Mouse (Mus musculus): ENCODE results near the gene Rhox4c. TPM values are rescaled to one million over a fixed set of nuclear protein-coding genes. Genes with fewer than 3 reads are reported as not detected.

The Rhox4c gene
- not detected for polyA plus RNA-seq (2014; fragmentation: Illumina TruSeq; extraction: RNeasy Lipid Tissue Mini Kit (QIAGEN cat#74804); ENCODE audit: low read depth, low replicate concordance)

DNA sequence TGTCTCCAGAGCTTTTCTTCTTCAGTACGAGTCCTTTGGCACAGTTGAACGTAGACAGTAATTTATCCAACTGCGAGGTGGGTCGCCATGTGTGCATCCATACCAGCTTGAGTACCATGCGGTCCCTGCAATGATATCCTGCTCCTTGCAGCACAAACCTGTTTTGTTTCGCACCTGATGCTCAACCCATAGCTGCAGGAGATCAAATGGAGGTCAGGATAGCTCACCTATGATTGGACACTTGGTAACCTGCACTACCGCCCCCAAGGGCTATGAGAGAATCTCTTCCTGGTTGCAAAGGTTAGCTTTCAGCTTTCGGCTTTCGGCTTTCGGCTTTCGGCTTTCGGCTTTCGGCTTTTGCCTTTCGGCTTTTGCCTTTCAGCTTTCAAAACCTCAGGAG is at the start of gene Rhox4c:
Gene Rhox4c (plus strand): TSS at position 301 of the 400 bp plus-strand sequence.

GRCm38 (mm10) chrX:37432194-37432593 is 47.9 kb upstream of the Rhox4c start, which contains the start of gene Rhox4b:
Rhox4b (plus strand) TSS chrX:37432494.

DNA sequence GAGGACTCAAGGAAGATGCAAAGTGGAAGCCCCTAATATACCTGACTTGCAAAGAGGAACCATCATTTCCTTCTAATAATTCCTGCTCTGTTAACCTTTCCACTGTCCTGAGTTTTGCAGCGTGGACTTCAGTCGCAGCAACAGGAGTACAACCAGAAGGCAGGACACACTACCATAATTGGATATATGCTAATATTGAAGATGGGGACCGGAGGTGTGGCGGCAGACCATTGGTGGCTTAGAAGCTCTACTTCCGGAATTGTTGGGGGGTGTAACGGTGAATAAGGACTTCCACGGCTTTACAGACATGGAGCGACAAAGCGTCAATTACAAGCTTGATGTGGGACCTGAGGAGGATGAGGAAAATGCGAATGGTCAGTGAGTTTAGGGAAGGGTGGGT is 26.8 kb upstream of the Rhox4c start, which contains the start of gene Rhox2c:
Gene Rhox2c (plus strand): TSS at position 301 of the 400 bp plus-strand sequence.

GRCm38 (mm10) chrX:37458285-37458684 is 21.9 kb upstream of the Rhox4c start, which contains the start of gene Rhox3c:
Rhox3c (plus strand) TSS chrX:37458585.

DNA sequence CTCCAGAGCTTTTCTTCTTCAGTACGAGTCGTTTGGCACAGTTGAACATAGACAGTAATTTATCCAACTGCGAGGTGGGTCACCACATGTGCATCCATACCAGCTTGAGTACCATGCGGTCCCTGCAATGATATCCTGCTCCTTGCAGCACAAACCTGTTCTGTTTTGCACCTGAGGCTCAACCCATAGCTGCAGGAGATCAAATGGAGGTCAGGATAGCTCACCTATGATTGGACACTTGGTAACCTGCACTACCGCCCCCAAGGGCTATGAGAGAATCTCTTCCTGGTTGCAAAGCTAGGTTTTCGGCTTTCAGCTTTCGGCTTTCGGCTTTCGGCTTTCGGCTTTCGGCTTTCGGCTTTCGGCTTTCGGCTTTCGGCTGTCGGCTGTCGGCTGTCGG is 33.9 kb downstream of the Rhox4c start, which contains the start of gene Rhox4d:
Gene Rhox4d (plus strand): TSS at position 301 of the 400 bp plus-strand sequence.

DNA sequence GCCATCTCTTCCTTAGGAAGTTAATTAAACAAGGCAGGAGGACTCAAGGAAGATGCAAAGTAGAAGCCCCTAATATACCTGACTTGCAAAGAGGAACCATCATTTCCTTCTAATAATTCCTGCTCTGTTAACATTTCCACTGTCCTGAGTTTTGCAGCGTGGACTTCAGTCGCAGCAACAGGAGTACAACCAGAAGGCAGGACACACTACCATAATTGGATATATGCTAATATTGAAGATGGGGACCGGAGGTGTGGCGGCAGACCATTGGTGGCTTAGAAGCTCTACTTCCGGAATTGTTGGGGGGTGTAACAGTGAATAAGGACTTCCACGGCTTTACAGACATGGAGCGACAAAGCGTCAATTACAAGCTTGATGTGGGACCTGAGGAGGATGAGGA is 50.0 kb downstream of the Rhox4c start, which contains the start of gene Rhox2e:
Gene Rhox2e (plus strand): TSS at position 301 of the 400 bp plus-strand sequence.

Other genes starting within 250 kb of the Rhox4c start
- not detected for gene Rhox2a, start 235.4 kb upstream of the Rhox4c start, polyA plus RNA-seq (2014; fragmentation: Illumina TruSeq; extraction: RNeasy Lipid Tissue Mini Kit (QIAGEN cat#74804); ENCODE audit: low read depth, low replicate concordance)
- not detected for gene Rhox3a, start 230.4 kb upstream of the Rhox4c start, polyA plus RNA-seq (2014; fragmentation: Illumina TruSeq; extraction: RNeasy Lipid Tissue Mini Kit (QIAGEN cat#74804); ENCODE audit: low read depth, low replicate concordance)
- not detected for gene Rhox4a, start 215.0 kb upstream of the Rhox4c start, polyA plus RNA-seq (2014; fragmentation: Illumina TruSeq; extraction: RNeasy Lipid Tissue Mini Kit (QIAGEN cat#74804); ENCODE audit: low read depth, low replicate concordance)
- gene Rhox3a2, start 100.3 kb upstream of the Rhox4c start, polyA plus RNA-seq (2014; fragmentation: Illumina TruSeq; extraction: RNeasy Lipid Tissue Mini Kit (QIAGEN cat#74804); ENCODE audit: low read depth, low replicate concordance): not detected
- not detected for gene Rhox4a2, start 89.5 kb upstream of the Rhox4c start, polyA plus RNA-seq (2014; fragmentation: Illumina TruSeq; extraction: RNeasy Lipid Tissue Mini Kit (QIAGEN cat#74804); ENCODE audit: low read depth, low replicate concordance)
- gene Rhox2b, start 68.3 kb upstream of the Rhox4c start, polyA plus RNA-seq (2014; fragmentation: Illumina TruSeq; extraction: RNeasy Lipid Tissue Mini Kit (QIAGEN cat#74804); ENCODE audit: low read depth, low replicate concordance): not detected
- not detected for gene Rhox4b, start 47.8 kb upstream of the Rhox4c start, polyA plus RNA-seq (2014; fragmentation: Illumina TruSeq; extraction: RNeasy Lipid Tissue Mini Kit (QIAGEN cat#74804); ENCODE audit: low read depth, low replicate concordance)
- not detected for gene Rhox2c, start 26.7 kb upstream of the Rhox4c start, polyA plus RNA-seq (2014; fragmentation: Illumina TruSeq; extraction: RNeasy Lipid Tissue Mini Kit (QIAGEN cat#74804); ENCODE audit: low read depth, low replicate concordance)
- gene Rhox3c, start 21.8 kb upstream of the Rhox4c start, polyA plus RNA-seq (2014; fragmentation: Illumina TruSeq; extraction: RNeasy Lipid Tissue Mini Kit (QIAGEN cat#74804); ENCODE audit: low read depth, low replicate concordance): not detected
- not detected for gene Rhox2d, start 13.1 kb downstream of the Rhox4c start, polyA plus RNA-seq (2014; fragmentation: Illumina TruSeq; extraction: RNeasy Lipid Tissue Mini Kit (QIAGEN cat#74804); ENCODE audit: low read depth, low replicate concordance)
- not detected for gene Rhox4d, start 34.0 kb downstream of the Rhox4c start, polyA plus RNA-seq (2014; fragmentation: Illumina TruSeq; extraction: RNeasy Lipid Tissue Mini Kit (QIAGEN cat#74804); ENCODE audit: low read depth, low replicate concordance)
- gene Rhox2e, start 50.1 kb downstream of the Rhox4c start, polyA plus RNA-seq (2014; fragmentation: Illumina TruSeq; extraction: RNeasy Lipid Tissue Mini Kit (QIAGEN cat#74804); ENCODE audit: low read depth, low replicate concordance): not detected
- not detected for gene Rhox3e, start 61.7 kb downstream of the Rhox4c start, polyA plus RNA-seq (2014; fragmentation: Illumina TruSeq; extraction: RNeasy Lipid Tissue Mini Kit (QIAGEN cat#74804); ENCODE audit: low read depth, low replicate concordance)
- gene Rhox4e, start 77.1 kb downstream of the Rhox4c start, polyA plus RNA-seq (2014; fragmentation: Illumina TruSeq; extraction: RNeasy Lipid Tissue Mini Kit (QIAGEN cat#74804); ENCODE audit: low read depth, low replicate concordance): not detected
- gene Rhox2f, start 91.1 kb downstream of the Rhox4c start, polyA plus RNA-seq (2014; fragmentation: Illumina TruSeq; extraction: RNeasy Lipid Tissue Mini Kit (QIAGEN cat#74804); ENCODE audit: low read depth, low replicate concordance): not detected
- not detected for gene Rhox3f, start 100.7 kb downstream of the Rhox4c start, polyA plus RNA-seq (2014; fragmentation: Illumina TruSeq; extraction: RNeasy Lipid Tissue Mini Kit (QIAGEN cat#74804); ENCODE audit: low read depth, low replicate concordance)
- gene Rhox4f, start 127.4 kb downstream of the Rhox4c start, polyA plus RNA-seq (2014; fragmentation: Illumina TruSeq; extraction: RNeasy Lipid Tissue Mini Kit (QIAGEN cat#74804); ENCODE audit: low read depth, low replicate concordance): not detected
- not detected for gene Rhox3g, start 148.3 kb downstream of the Rhox4c start, polyA plus RNA-seq (2014; fragmentation: Illumina TruSeq; extraction: RNeasy Lipid Tissue Mini Kit (QIAGEN cat#74804); ENCODE audit: low read depth, low replicate concordance)
- gene Rhox2g, start 163.1 kb downstream of the Rhox4c start, polyA plus RNA-seq (2014; fragmentation: Illumina TruSeq; extraction: RNeasy Lipid Tissue Mini Kit (QIAGEN cat#74804); ENCODE audit: low read depth, low replicate concordance): not detected
- gene Rhox4g, start 171.0 kb downstream of the Rhox4c start, polyA plus RNA-seq (2014; fragmentation: Illumina TruSeq; extraction: RNeasy Lipid Tissue Mini Kit (QIAGEN cat#74804); ENCODE audit: low read depth, low replicate concordance): not detected
- not detected for gene Rhox3h, start 188.4 kb downstream of the Rhox4c start, polyA plus RNA-seq (2014; fragmentation: Illumina TruSeq; extraction: RNeasy Lipid Tissue Mini Kit (QIAGEN cat#74804); ENCODE audit: low read depth, low replicate concordance)
- not detected for gene Rhox2h, start 192.9 kb downstream of the Rhox4c start, polyA plus RNA-seq (2014; fragmentation: Illumina TruSeq; extraction: RNeasy Lipid Tissue Mini Kit (QIAGEN cat#74804); ENCODE audit: low read depth, low replicate concordance)